Mouse (Mus musculus) megakaryocyte, embryonic 14.5 days (primary cell): ENCODE measurements around the gene Rab6a. TPM values are rescaled to one million over a fixed set of nuclear protein-coding genes. Genes with fewer than 3 reads are reported as not detected.

Source experiments
- H3K27me3 ChIP-seq: replicated peaks from 2 replicates; pipeline ENCODE3; 2012; ENCODE audit warnings: inconsistent platforms
- H3K36me3 ChIP-seq: replicated peaks from 2 replicates; pipeline ENCODE3; 2012; ENCODE audit warnings: low read length, inconsistent platforms, mixed read lengths
- H3K4me1 ChIP-seq: 2 replicates; pipeline ENCODE4 v1.6.1; 2012; ENCODE audit warnings: inconsistent platforms
- H3K4me3 ChIP-seq: replicated peaks from 2 replicates; pipeline ENCODE3; 2012; ENCODE audit warnings: moderate library complexity, mild to moderate bottlenecking, inconsistent platforms
- H3K9me3 ChIP-seq: 2 replicates; pipeline ENCODE4 v1.6.1; 2012; ENCODE audit warnings: inconsistent platforms
- FLI1 ChIP-seq: IDR thresholded peaks from 2 replicates; pipeline ENCODE4 v1.6.1; 2012; ENCODE audit warnings: low read length, inconsistent platforms, mixed read lengths
- GATA1 ChIP-seq: IDR thresholded peaks from 3 replicates; pipeline ENCODE4 v1.6.1; 2012; ENCODE audit warnings: mixed read lengths, low read length, inconsistent platforms, borderline replicate concordance
- polyA plus RNA-seq: library from polyadenylated mRNA; stranded (reverse); fragments of >175 nt; gene quantifications from 2 replicates; pipeline ENCODE4 v1.2.3, GENCODE M21; 2012; ENCODE audit warnings: low replicate concordance; ENCODE audit not compliant: insufficient read depth

The Rab6a gene
- polyA plus RNA-seq, 1 experiment, result 25.4 TPM

- H3K27me3 ChIP-seq, result no peaks in the 10 kb centered on the region
- H3K4me3 ChIP-seq, result no peak overlapping the region
- no peaks in the 10 kb centered on the region for H3K9me3 ChIP-seq
- peaks cover 36% of the 10 kb centered on the region for H3K4me1 ChIP-seq
- peaks cover 28% of the 10 kb centered on the region for H3K36me3 ChIP-seq
- TF ChIP-seq FLI1, result no peak
- no peak for TF ChIP-seq GATA1
These were observed 15.1 kb downstream of the Rab6a start for GRCm38 (mm10) chr7:100622277-100622676.

- Histone ChIP-seq H3K4me1 (peaks cover 24% of the 10 kb centered on the region), H3K4me3 (no peak overlapping the region), H3K36me3 (peaks cover 39% of the 10 kb centered on the region), H3K27me3 (no peaks in the 10 kb centered on the region), H3K9me3 (no peaks in the 10 kb centered on the region)
- TF ChIP-seq FLI1 (no peak), GATA1 (no peak)
These were observed 17.3 kb downstream of the Rab6a start for GRCm38 (mm10) chr7:100624538-100624937.

GRCm38 (mm10) chr7:100637657-100638056 is 30.4 kb downstream of the Rab6a start:
- no peak overlapping the region for H3K4me3 ChIP-seq
- peaks cover 7% of the 10 kb centered on the region for H3K4me1 ChIP-seq
- peaks cover 79% of the 10 kb centered on the region for H3K36me3 ChIP-seq
- H3K9me3 ChIP-seq, result no peaks in the 10 kb centered on the region
- TF ChIP-seq FLI1 (no peak), GATA1 (no peak)
- H3K27me3 ChIP-seq, result no peaks in the 10 kb centered on the region

- Histone ChIP-seq H3K4me3 (no peak overlapping the region), H3K9me3 (no peaks in the 10 kb centered on the region), H3K27me3 (no peaks in the 10 kb centered on the region), H3K36me3 (peaks cover 84% of the 10 kb centered on the region), H3K4me1 (peaks cover 24% of the 10 kb centered on the region)
- TF ChIP-seq GATA1, result no peak
These were observed 35.2 kb downstream of the Rab6a start for GRCm38 (mm10) chr7:100642413-100642812.

- Histone ChIP-seq H3K36me3 (peaks cover 91% of the 10 kb centered on the region), H3K4me1 (peaks cover 34% of the 10 kb centered on the region), H3K9me3 (no peaks in the 10 kb centered on the region), H3K27me3 (no peaks in the 10 kb centered on the region), H3K4me3 (no peak overlapping the region)
- TF ChIP-seq GATA1, result no peak
- no peak for TF ChIP-seq FLI1
These were observed 37.9 kb downstream of the Rab6a start for GRCm38 (mm10) chr7:100645147-100645546.

GRCm38 (mm10) chr7:100649095-100649494 is 41.9 kb downstream of the Rab6a start:
- Histone ChIP-seq H3K27me3 (peaks cover 4% of the 10 kb centered on the region), H3K4me3 (no peak overlapping the region), H3K9me3 (no peaks in the 10 kb centered on the region), H3K4me1 (peaks cover 43% of the 10 kb centered on the region), H3K36me3 (peaks cover 65% of the 10 kb centered on the region)
- TF ChIP-seq FLI1 (no peak), GATA1 (no peak)

- H3K36me3 ChIP-seq, result peaks cover 57% of the 10 kb centered on the region
- no peak for TF ChIP-seq GATA1
- no peak for TF ChIP-seq FLI1
- peaks cover 43% of the 10 kb centered on the region for H3K4me1 ChIP-seq
- peaks cover 7% of the 10 kb centered on the region for H3K27me3 ChIP-seq
- H3K4me3 ChIP-seq, result no peak overlapping the region
- no peaks in the 10 kb centered on the region for H3K9me3 ChIP-seq
These were observed 42.6 kb downstream of the Rab6a start for GRCm38 (mm10) chr7:100649826-100650225.

GRCm38 (mm10) chr7:100650421-100650820 is 43.2 kb downstream of the Rab6a start:
- Histone ChIP-seq H3K4me3 (peak overlapping the region; percentile 51), H3K9me3 (no peaks in the 10 kb centered on the region), H3K36me3 (peaks cover 52% of the 10 kb centered on the region), H3K27me3 (peaks cover 7% of the 10 kb centered on the region), H3K4me1 (peaks cover 41% of the 10 kb centered on the region)
- TF ChIP-seq GATA1 (no peak), FLI1 (no peak)

- no peaks in the 10 kb centered on the region for H3K9me3 ChIP-seq
- TF ChIP-seq GATA1 (no peak), FLI1 (no peak)
- H3K4me3 ChIP-seq, result no peak overlapping the region
- peaks cover 41% of the 10 kb centered on the region for H3K4me1 ChIP-seq
- peaks cover 7% of the 10 kb centered on the region for H3K27me3 ChIP-seq
- peaks cover 46% of the 10 kb centered on the region for H3K36me3 ChIP-seq
These were observed 43.8 kb downstream of the Rab6a start for GRCm38 (mm10) chr7:100651011-100651410.

GRCm38 (mm10) chr7:100653480-100654266 is 46.5 kb downstream of the Rab6a start:
- peaks cover 11% of the 10 kb centered on the region for H3K27me3 ChIP-seq
- no peak for TF ChIP-seq FLI1
- no peak for TF ChIP-seq GATA1
- peaks cover 19% of the 10 kb centered on the region for H3K36me3 ChIP-seq
- peaks cover 27% of the 10 kb centered on the region for H3K4me1 ChIP-seq
- H3K4me3 ChIP-seq, result no peak overlapping the region
- H3K9me3 ChIP-seq, result no peaks in the 10 kb centered on the region

- Histone ChIP-seq H3K27me3 (peaks cover 13% of the 10 kb centered on the region), H3K9me3 (no peaks in the 10 kb centered on the region), H3K4me3 (no peak overlapping the region), H3K4me1 (peaks cover 29% of the 10 kb centered on the region), H3K36me3 (peaks cover 11% of the 10 kb centered on the region)
- TF ChIP-seq FLI1 (no peak), GATA1 (no peak)
These were observed 47.2 kb downstream of the Rab6a start for GRCm38 (mm10) chr7:100654441-100654840.
